Mouse (Mus musculus): Measurements from ENCODE around the gene Fcgrt.

DNA sequence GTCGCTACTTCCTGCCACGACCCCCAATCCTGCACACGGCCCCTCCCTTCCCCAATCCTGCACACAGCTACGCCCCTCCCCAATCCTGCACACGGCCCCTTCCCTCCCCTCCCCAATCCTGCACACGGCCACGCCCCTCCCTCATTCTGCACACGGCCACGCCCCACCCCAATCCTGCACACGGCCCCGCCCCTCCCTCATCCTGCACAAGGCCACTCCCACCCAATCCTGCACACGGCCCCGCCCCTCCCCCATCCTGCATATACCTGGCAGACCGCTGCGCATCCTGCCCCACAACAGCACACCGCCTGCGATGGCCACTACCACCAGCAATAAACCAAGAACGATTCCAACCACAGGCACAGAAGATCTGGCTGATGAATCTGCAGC is 10.1 kb downstream of the Fcgrt start:
- TF ChIP-seq POLR2A (IDR thresholded peaks at IDR 0.05; ENCODE audit: borderline replicate concordance, low read depth, low read length) (no peak), CTCF (IDR thresholded peaks at IDR 0.05; ENCODE audit: low read depth, low read length) (no peak)

Measured in bone marrow macrophage, adult 2 months (primary cell).